Mouse (Mus musculus) stomach, embryonic 14.5 days (tissue): ENCODE results near the gene Hbs1l. TPM values are rescaled to one million over a fixed set of nuclear protein-coding genes. Genes with fewer than 3 reads are reported as not detected.

Source experiments
- ATAC-seq: fragments of 200-750 bp; cut with Nextera tagmentation; 2 replicates; pipeline ENCODE4 v1.8.0; 2017; ENCODE audit warnings: low read depth, moderate TSS enrichment; ENCODE audit not compliant: insufficient number of reproducible peaks, insufficient read depth, low FRiP score
- H3K27ac ChIP-seq: fragments of 300-500 bp; sonication (generic); 2 replicates; pipeline ENCODE4 v1.5.1; 2014; ENCODE audit warnings: mild to moderate bottlenecking, low read length, moderate library complexity, mixed read lengths
- H3K27me3 ChIP-seq: fragments of 300-500 bp; sonication (generic); 2 replicates; pipeline ENCODE4 v1.6.1; 2014; ENCODE audit warnings: low read length, control low read depth, mixed read lengths; ENCODE audit not compliant: control insufficient read depth, insufficient read depth
- H3K36me3 ChIP-seq: fragments of 300-500 bp; sonication (generic); 2 replicates; pipeline ENCODE4 v1.6.1; 2014; ENCODE audit warnings: mild to moderate bottlenecking, control low read depth, low read length, moderate library complexity, mixed read lengths; ENCODE audit not compliant: control insufficient read depth, insufficient read depth
- H3K4me1 ChIP-seq: fragments of 300-500 bp; sonication (generic); 2 replicates; pipeline ENCODE4 v1.6.1; 2014; ENCODE audit warnings: low read length, control low read depth, mixed read lengths; ENCODE audit not compliant: control insufficient read depth, insufficient read depth
- H3K4me2 ChIP-seq: fragments of 300-500 bp; sonication (generic); replicated peaks from 2 replicates; pipeline ENCODE4 v1.6.1; 2014; ENCODE audit warnings: low read depth, low read length, control low read depth
- H3K4me3 ChIP-seq: fragments of 300-500 bp; sonication (generic); 2 replicates; pipeline ENCODE4 v1.5.1; 2014; ENCODE audit warnings: low read depth, low read length, control low read depth
- H3K9ac ChIP-seq: fragments of 300-500 bp; sonication (generic); replicated peaks from 2 replicates; pipeline ENCODE4 v1.6.1; 2014; ENCODE audit warnings: low read depth, mild to moderate bottlenecking, control low read depth, low read length, moderate library complexity, mixed read lengths
- H3K9me3 ChIP-seq: fragments of 300-500 bp; sonication (generic); 2 replicates; pipeline ENCODE4 v1.6.1; 2016; ENCODE audit warnings: low read depth, low read length, control low read depth; ENCODE audit not compliant: control insufficient read depth
- WGBS: fragments of 180-500 bp; shearing (Covaris S2); extraction: QIAGEN DNeasy Blood & Tissue Kit; methylation state at CpG from one replicate; pipeline ENCODE4 v1.1.7; 2014; 5-methylcytosine and 5-hydroxymethylcytosine counted together
- polyA plus RNA-seq: library from polyadenylated mRNA; unstranded; fragments of >200 nt; fragmentation: Nextera tagmentation; extraction: Ambion mirVana; gene quantifications from 2 replicates; pipeline ENCODE4 v1.2.1, GENCODE M21; 2014

Hbs1l gene
- polyA plus RNA-seq, 1 experiment from 2014 or later = 93.4 TPM

- WGBS = 81% methylated on average over 11 of the region's 11 CpGs
- Histone ChIP-seq H3K36me3 (no peaks in the 10 kb centered on the region), H3K9ac (no peak overlapping the region), H3K9me3 (no peaks in the 10 kb centered on the region), H3K27me3 (no peaks in the 10 kb centered on the region), H3K4me3 (no peak overlapping the region), H3K4me2 (no peak overlapping the region), H3K27ac (no peak overlapping the region), H3K4me1 (no peaks in the 10 kb centered on the region)
- ATAC-seq = no peak
These were observed 110.1 kb downstream of the Hbs1l start for GRCm38 (mm10) chr10:21405707-21406534.

GRCm38 (mm10) chr10:21410711-21411110 is 114.9 kb downstream of the Hbs1l start:
- H3K27me3 ChIP-seq = no peaks in the 10 kb centered on the region
- ATAC-seq = no peak
- no peak overlapping the region for H3K4me3 ChIP-seq
- 67% methylated on average over 5 of the region's 5 CpGs for WGBS
- H3K36me3 ChIP-seq = no peaks in the 10 kb centered on the region
- H3K4me1 ChIP-seq = no peaks in the 10 kb centered on the region
- H3K27ac ChIP-seq = no peak overlapping the region
- no peak overlapping the region for H3K9ac ChIP-seq
- no peaks in the 10 kb centered on the region for H3K9me3 ChIP-seq
- no peak overlapping the region for H3K4me2 ChIP-seq

DNA sequence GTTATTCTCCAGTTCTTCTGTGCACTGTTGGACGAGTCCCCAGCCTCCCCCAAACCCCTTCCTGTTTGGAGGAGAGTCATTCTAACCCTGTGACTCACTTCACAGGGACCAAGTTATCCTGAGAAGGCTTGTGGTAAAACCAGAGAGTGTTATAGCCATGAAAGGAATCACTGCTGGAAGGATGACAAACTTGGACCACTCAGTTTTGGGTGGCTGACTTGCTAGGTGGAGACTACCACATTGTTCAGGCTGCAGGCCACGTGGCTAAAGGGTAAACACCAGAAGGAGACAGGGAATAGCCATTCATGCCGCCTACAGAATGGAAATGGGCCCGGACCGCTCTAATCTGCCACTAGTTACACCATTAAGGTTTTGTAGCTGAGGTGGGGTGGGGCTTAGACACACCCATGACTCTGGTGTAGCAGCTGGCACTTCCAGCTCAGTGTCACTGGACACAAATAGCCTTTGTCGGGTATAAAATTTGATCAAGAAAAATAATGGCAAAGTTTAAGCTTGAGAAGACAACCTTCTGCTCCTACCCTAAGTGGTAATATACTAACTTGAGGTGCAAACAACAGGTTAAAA is 115.9 kb downstream of the Hbs1l start:
- no peak overlapping the region for H3K4me2 ChIP-seq
- no peak for ATAC-seq
- WGBS = 66% methylated on average over 6 of the region's 6 CpGs
- H3K27me3 ChIP-seq = no peaks in the 10 kb centered on the region
- H3K36me3 ChIP-seq = no peaks in the 10 kb centered on the region
- no peaks in the 10 kb centered on the region for H3K4me1 ChIP-seq
- H3K27ac ChIP-seq = no peak overlapping the region
- no peaks in the 10 kb centered on the region for H3K9me3 ChIP-seq
- no peak overlapping the region for H3K4me3 ChIP-seq
- no peak overlapping the region for H3K9ac ChIP-seq

DNA sequence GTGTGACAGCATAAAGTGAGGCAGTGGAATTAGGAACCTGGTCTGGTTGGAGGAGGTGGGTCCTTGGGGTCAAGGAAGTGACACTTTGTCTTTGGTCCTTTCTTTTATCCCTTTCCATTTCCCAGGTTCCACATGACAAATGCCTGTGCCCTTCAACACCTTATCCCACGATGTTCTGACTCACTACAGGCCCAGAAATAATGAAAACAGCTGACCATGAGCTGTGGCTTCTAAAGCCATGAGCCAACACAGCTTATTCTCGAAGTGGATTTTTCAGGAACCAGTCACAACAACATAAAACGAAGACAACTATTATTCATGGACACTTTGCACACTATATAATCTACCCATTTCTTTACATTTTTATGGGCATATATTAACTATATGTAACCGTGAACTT is 119.3 kb downstream of the Hbs1l start:
- 79% methylated on average over 4 of the region's 4 CpGs for WGBS
- Histone ChIP-seq H3K27me3 (no peaks in the 10 kb centered on the region), H3K9me3 (no peaks in the 10 kb centered on the region), H3K36me3 (no peaks in the 10 kb centered on the region), H3K9ac (no peak overlapping the region), H3K27ac (no peak overlapping the region), H3K4me2 (no peak overlapping the region), H3K4me3 (no peak overlapping the region), H3K4me1 (no peaks in the 10 kb centered on the region)
- ATAC-seq = no peak

DNA sequence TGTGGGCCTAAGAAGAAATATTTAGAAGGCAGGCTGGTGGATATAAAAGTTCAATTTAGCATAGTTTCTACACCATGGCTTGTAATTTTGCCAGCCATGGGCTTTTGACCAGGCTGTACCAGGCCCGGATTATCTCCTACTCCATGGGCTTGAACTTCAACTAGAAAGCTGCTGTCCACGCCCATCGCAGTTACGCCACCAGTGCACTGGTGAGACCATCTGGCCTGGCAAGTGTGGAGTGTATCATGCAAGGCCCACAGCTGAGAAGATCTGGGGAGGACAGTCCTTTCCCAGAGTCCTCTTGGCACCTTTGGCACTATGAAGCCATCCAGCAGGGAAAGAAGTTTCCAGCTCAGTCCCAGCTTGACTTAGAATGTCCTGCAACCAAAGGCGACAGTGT is 120.4 kb downstream of the Hbs1l start:
- Histone ChIP-seq H3K4me1 (no peaks in the 10 kb centered on the region), H3K4me3 (no peak overlapping the region), H3K27me3 (no peaks in the 10 kb centered on the region), H3K4me2 (no peak overlapping the region), H3K36me3 (no peaks in the 10 kb centered on the region), H3K9me3 (no peaks in the 10 kb centered on the region), H3K9ac (no peak overlapping the region), H3K27ac (no peak overlapping the region)
- 88% methylated on average over 5 of the region's 5 CpGs for WGBS
- no peak for ATAC-seq

Other genes starting within 250 kb of the Hbs1l start
- 4.2 and 4.9 TPM in 2 replicates for gene Myb, start 135.0 kb upstream of the Hbs1l start, polyA plus RNA-seq
- gene Aldh8a1, start 81.3 kb downstream of the Hbs1l start, polyA plus RNA-seq = 0.13 TPM in 1 of 2 replicates, not detected in the other